Mouse (Mus musculus) brown adipose tissue, adult 24 weeks (tissue): ENCODE measurements at regions not wholly inside any gene's neighbourhood (a gene's known extent, or its start where the extent isn't known, plus 50 kb on each side); places are given as distances from the start of the nearest gene placed in this dataset.

Experiments used
- H3K27ac ChIP-seq: fragments of 200-500 bp; replicated peaks from 2 replicates; pipeline ENCODE4 v1.5.1; 2012; ENCODE audit warnings: low read depth, mild to moderate bottlenecking, low read length
- H3K4me1 ChIP-seq: fragments of 200-500 bp; 2 replicates; pipeline ENCODE4 v1.6.1; 2012; ENCODE audit warnings: low read length, mixed read lengths; ENCODE audit not compliant: control insufficient read depth, insufficient read depth, insufficient read length
- H3K4me3 ChIP-seq: fragments of 200-500 bp; 2 replicates; pipeline ENCODE4 v1.5.1; 2012; ENCODE audit warnings: low read depth, mild to moderate bottlenecking, low read length, moderate library complexity; ENCODE audit not compliant: insufficient read depth

- Histone ChIP-seq H3K4me3 (no peak overlapping the region), H3K4me1 (no peaks in the 10 kb centered on the region), H3K27ac (no peak overlapping the region)
Measured at GRCm38 (mm10) chr9:72196626-72197330, 77.9 kb upstream of the Zfp280d start.

GRCm38 (mm10) chr9:72197331-72197732 is 77.3 kb upstream of the Zfp280d start:
- H3K4me1 ChIP-seq, result no peaks in the 10 kb centered on the region
- H3K4me3 ChIP-seq, result no peak overlapping the region
- no peak overlapping the region for H3K27ac ChIP-seq

GRCm38 (mm10) chr9:72198976-72199375 is 75.7 kb upstream of the Zfp280d start:
- no peak overlapping the region for H3K27ac ChIP-seq
- no peaks in the 10 kb centered on the region for H3K4me1 ChIP-seq
- no peak overlapping the region for H3K4me3 ChIP-seq

GRCm38 (mm10) chr9:72204357-72204905 is 70.2 kb upstream of the Zfp280d start:
- H3K27ac ChIP-seq, result no peak overlapping the region
- no peak overlapping the region for H3K4me3 ChIP-seq

GRCm38 (mm10) chr9:72205815-72206214 is 68.8 kb upstream of the Zfp280d start:
- H3K4me1 ChIP-seq, result no peaks in the 10 kb centered on the region

More at GRCm38 (mm10) chr9:72204357-72204905, 70.2 kb upstream of the Zfp280d start:
- H3K4me1 ChIP-seq, result no peaks in the 10 kb centered on the region

GRCm38 (mm10) chr9:72206911-72207310 is 67.7 kb upstream of the Zfp280d start:
- Histone ChIP-seq H3K4me3 (no peak overlapping the region), H3K27ac (no peak overlapping the region), H3K4me1 (no peaks in the 10 kb centered on the region)

More at GRCm38 (mm10) chr9:72205815-72206214, 68.8 kb upstream of the Zfp280d start:
- H3K4me3 ChIP-seq, result no peak overlapping the region
- H3K27ac ChIP-seq, result no peak overlapping the region

GRCm38 (mm10) chr9:72208296-72208695 is 66.4 kb upstream of the Zfp280d start:
- Histone ChIP-seq H3K4me3 (no peak overlapping the region), H3K27ac (no peak overlapping the region), H3K4me1 (no peaks in the 10 kb centered on the region)

- H3K27ac ChIP-seq, result no peak overlapping the region
- H3K4me1 ChIP-seq, result no peaks in the 10 kb centered on the region
- H3K4me3 ChIP-seq, result no peak overlapping the region
Measured at GRCm38 (mm10) chr9:72217296-72218028, 57.2 kb upstream of the Zfp280d start.

- Histone ChIP-seq H3K4me1 (no peaks in the 10 kb centered on the region), H3K4me3 (no peak overlapping the region), H3K27ac (no peak overlapping the region)
Measured at GRCm38 (mm10) chr9:72218736-72219135, 55.9 kb upstream of the Zfp280d start.

- Histone ChIP-seq H3K4me3 (no peak overlapping the region), H3K27ac (no peak overlapping the region), H3K4me1 (no peaks in the 10 kb centered on the region)
Measured at GRCm38 (mm10) chr9:72219892-72220291, 54.8 kb upstream of the Zfp280d start.

GRCm38 (mm10) chr9:72221333-72221732 is 53.3 kb upstream of the Zfp280d start:
- Histone ChIP-seq H3K4me1 (no peaks in the 10 kb centered on the region), H3K27ac (no peak overlapping the region), H3K4me3 (no peak overlapping the region)
